Mouse (Mus musculus) midbrain, postnatal 0 days (tissue): Measurements from ENCODE around the gene Hist2h2bb. TPM values are rescaled to one million over a fixed set of nuclear protein-coding genes. Genes with fewer than 3 reads are reported as not detected.
"Not testable (repeated sequence)": the region's sequence is repeated elsewhere in the genome, so short reads cannot be mapped to it uniquely, and the experiment has no call there.

Source experiments
- ATAC-seq: fragments of 200-750 bp; cut with Nextera tagmentation; 2 replicates; pipeline ENCODE4 v1.8.0; 2017; ENCODE audit warnings: moderate number of reproducible peaks, mild to moderate bottlenecking, moderate TSS enrichment, moderate library complexity; ENCODE audit not compliant: low FRiP score
- DNase-seq: peaks from one replicate; pipeline ENCODE4 v3.0.0-alpha.2; 2015; ENCODE audit warnings: low spot score
- H3K27ac ChIP-seq: fragments of 300-500 bp; sonication (generic); 2 replicates; pipeline ENCODE4 v1.5.1; 2014; ENCODE audit warnings: low read depth, mild to moderate bottlenecking, low read length, mixed read lengths
- H3K27me3 ChIP-seq: fragments of 300-500 bp; sonication (generic); 2 replicates; pipeline ENCODE4 v1.6.1; 2014; ENCODE audit warnings: low read length, control low read depth, mixed read lengths; ENCODE audit not compliant: insufficient read depth
- H3K36me3 ChIP-seq: fragments of 300-500 bp; sonication (generic); 2 replicates; pipeline ENCODE4 v1.6.1; 2014; ENCODE audit warnings: low read length, control low read depth, mixed read lengths; ENCODE audit not compliant: insufficient read depth
- H3K4me1 ChIP-seq: fragments of 300-500 bp; sonication (generic); 2 replicates; pipeline ENCODE4 v1.6.1; 2014; ENCODE audit warnings: mild to moderate bottlenecking, control low read depth, antibody characterized with exemption, low read length, mixed read lengths; ENCODE audit not compliant: insufficient read depth
- H3K4me2 ChIP-seq: fragments of 300-500 bp; sonication (generic); 2 replicates; pipeline ENCODE4 v1.6.1; 2014; ENCODE audit warnings: low read depth, mild to moderate bottlenecking, low read length, mixed read lengths; ENCODE audit not compliant: poor library complexity, severe bottlenecking
- H3K4me3 ChIP-seq: fragments of 300-500 bp; sonication (generic); 2 replicates; pipeline ENCODE4 v1.5.1; 2014; ENCODE audit warnings: low read depth, mild to moderate bottlenecking, low read length, moderate library complexity
- H3K9ac ChIP-seq: fragments of 300-500 bp; sonication (generic); replicated peaks from 2 replicates; pipeline ENCODE4 v1.6.1; 2014; ENCODE audit warnings: mild to moderate bottlenecking, low read length, moderate library complexity, mixed read lengths; ENCODE audit not compliant: poor library complexity, severe bottlenecking
- H3K9me3 ChIP-seq: fragments of 300-500 bp; sonication (generic); 2 replicates; pipeline ENCODE4 v1.6.1; 2016; ENCODE audit warnings: low read length, control low read depth
- CTCF ChIP-seq: IDR thresholded peaks from 2 replicates; pipeline ENCODE4 v1.5.1; 2016; ENCODE audit warnings: antibody characterized with exemption, mild to moderate bottlenecking
- WGBS: fragments of 180-500 bp; shearing (Covaris S2); extraction: QIAGEN DNeasy Blood & Tissue Kit; methylation state at CpG from one replicate; pipeline ENCODE4 v1.1.7; 2014; 5-methylcytosine and 5-hydroxymethylcytosine counted together
- polyA plus RNA-seq: library from polyadenylated mRNA; unstranded; fragments of >200 nt; fragmentation: Nextera tagmentation; extraction: Ambion mirVana; gene quantifications from 2 replicates; pipeline ENCODE4 v1.2.1, GENCODE M21; 2015
- total RNA-seq: library from RNA; depleted of rRNA; stranded (reverse); fragments of >200 nt; gene quantifications from 2 replicates; pipeline ENCODE4 v1.2.3, GENCODE M21; 2014

The Hist2h2bb gene
- total and polyA plus RNA-seq, 2 experiments from 2014 or later = 1.7 to 343 TPM

- 75% methylated on average over 9 of the region's 9 CpGs for WGBS
- H3K4me3 ChIP-seq = peak overlapping the region; percentile 20; the same call in 1 of the 2 replicates
Observed at GRCm38 (mm10) chr3:96240799-96241197, 28.8 kb upstream of the Hist2h2bb start.

GRCm38 (mm10) chr3:96243921-96244572, 25.5 kb upstream of the Hist2h2bb start:
- H3K9ac ChIP-seq = peak overlapping the region; percentile 77; the same call in 1 of the 2 replicates

More at GRCm38 (mm10) chr3:96240799-96241197, 28.8 kb upstream of the Hist2h2bb start:
- Histone ChIP-seq H3K36me3 (no peaks in the 10 kb centered on the region), H3K27me3 (no peaks in the 10 kb centered on the region), H3K9me3 (no peaks in the 10 kb centered on the region), H3K9ac (0 out of 2 replicates have a peak overlapping the region, but pooled peaks have one; percentile 29), H3K4me1 (0 out of 2 replicates have a peak, but pooled peaks cover 7% of the 10 kb centered on the region), H3K27ac (peak overlapping the region; percentile 63), H3K4me2 (peak overlapping the region; percentile 42)
- no peak for TF ChIP-seq CTCF
- no peak for ATAC-seq
- DNase-seq = no peak

GRCm38 (mm10) chr3:96245003-96245886, 24.3 kb upstream of the Hist2h2bb start, which contains the start of gene Hist2h2aa1:
TSS of gene Hist2h2aa1 (plus strand) at chr3:96245497.
- not testable (repeated sequence) for H3K9me3 ChIP-seq, H3K4me1 ChIP-seq, H3K36me3 ChIP-seq, H3K27me3 ChIP-seq
- Histone ChIP-seq H3K4me2 (peak within 1 kb of the TSS; percentile 52), H3K27ac (peak within 1 kb of the TSS; percentile 95), H3K9ac (peak within 1 kb of the TSS; percentile 77), H3K4me3 (peak within 1 kb of the TSS; percentile 42)
- DNase-seq (peak; percentile 62), ATAC-seq (peak; percentile 92)
- under 1% methylated on average over 25 of the region's 88 CpGs for WGBS

More at GRCm38 (mm10) chr3:96243921-96244572, 25.5 kb upstream of the Hist2h2bb start:
- H3K9me3 ChIP-seq = no peaks in the 10 kb centered on the region
- peak overlapping the region; percentile 95; the same call in 1 of the 2 replicates for H3K27ac ChIP-seq
- H3K4me2 ChIP-seq = peak overlapping the region; percentile 52
- WGBS = 86% methylated on average over 7 of the region's 7 CpGs
- DNase-seq (no peak), ATAC-seq (no peak)
- no peak for TF ChIP-seq CTCF
- 0 out of 2 replicates have a peak, but pooled peaks cover 7% of the 10 kb centered on the region for H3K4me1 ChIP-seq
- H3K36me3 ChIP-seq = no peaks in the 10 kb centered on the region
- H3K4me3 ChIP-seq = no peak overlapping the region
- H3K27me3 ChIP-seq = no peaks in the 10 kb centered on the region

GRCm38 (mm10) chr3:96246018-96246417, 23.5 kb upstream of the Hist2h2bb start:
- H3K27me3 ChIP-seq, H3K27ac ChIP-seq, H3K9ac ChIP-seq, DNase-seq, H3K36me3 ChIP-seq, H3K4me2 ChIP-seq, H3K4me1 ChIP-seq, H3K9me3 ChIP-seq: not testable (repeated sequence)
- 0% methylated on average over 9 of the region's 21 CpGs for WGBS
- peak; percentile 6; the same call in 1 of the 2 replicates for ATAC-seq
- H3K4me3 ChIP-seq = peak overlapping the region; percentile 23; the same call in 1 of the 2 replicates

GRCm38 (mm10) chr3:96246427-96246856, 23.1 kb upstream of the Hist2h2bb start, which contains the start of gene Hist2h3c1:
TSS of gene Hist2h3c1 (plus strand) at chr3:96246685.
- H3K36me3 ChIP-seq, H3K27me3 ChIP-seq, H3K27ac ChIP-seq, H3K9me3 ChIP-seq, H3K9ac ChIP-seq, DNase-seq, H3K4me1 ChIP-seq: not testable (repeated sequence)
- Histone ChIP-seq H3K4me3 (peak within 1 kb of the TSS; percentile 25; the same call in 1 of the 2 replicates), H3K4me2 (peak within 1 kb of the TSS; percentile 38)
- no CpG with 5 or more reads among the region's 47 CpGs for WGBS
- peak; percentile 90 for ATAC-seq
